Mouse (Mus musculus): Measurements from ENCODE around the gene Pcnt. TPM values are rescaled to one million over a fixed set of nuclear protein-coding genes. Genes with fewer than 3 reads are reported as not detected.

The Pcnt gene
- polyA plus RNA-seq, 1 experiment: 31.3 TPM

DNA sequence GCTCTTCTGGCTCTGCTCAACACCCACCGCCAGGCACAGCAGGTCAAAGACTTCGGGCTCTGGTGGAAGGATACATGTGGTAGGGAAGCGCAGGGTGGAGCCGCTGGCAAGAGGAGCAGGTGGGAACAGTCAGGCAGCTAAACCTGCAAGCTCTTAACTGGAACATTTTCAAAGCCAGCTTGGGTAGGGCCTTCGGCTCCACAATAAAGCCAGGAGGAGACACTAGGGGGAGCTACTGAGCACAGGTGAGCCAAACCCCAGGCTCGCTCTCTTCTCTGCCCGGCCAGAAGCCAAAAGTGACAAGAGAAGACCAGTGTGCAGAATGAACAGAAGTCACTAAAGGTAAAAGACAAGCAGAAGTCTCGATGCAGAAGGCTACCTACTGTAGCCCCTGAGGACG is 50.8 kb downstream of the Pcnt start:
- no peaks in the 10 kb centered on the region for H3K27me3 ChIP-seq (ENCODE audit: control insufficient read depth, insufficient read depth, low read length)
- no peaks in the 10 kb centered on the region for H3K4me1 ChIP-seq (ENCODE audit: control insufficient read depth, insufficient read depth, low read length)
- H3K27ac ChIP-seq (ENCODE audit: insufficient read depth, low read length): no peak overlapping the region
- TF ChIP-seq POLR2A (IDR thresholded peaks at IDR 0.05; ENCODE audit: borderline replicate concordance, insufficient read depth, low read length) (no peak), CTCF (IDR thresholded peaks at IDR 0.05; ENCODE audit: borderline replicate concordance, insufficient read depth, low read depth, low read length) (peak; percentile 72)
- no peak overlapping the region for H3K4me3 ChIP-seq (replicated peaks; ENCODE audit: insufficient read depth, low read depth, low read length)
- peak; percentile 48 to 62 for DNase-seq
- 76% methylated on average over 9 of the region's 9 CpGs for WGBS

DNA sequence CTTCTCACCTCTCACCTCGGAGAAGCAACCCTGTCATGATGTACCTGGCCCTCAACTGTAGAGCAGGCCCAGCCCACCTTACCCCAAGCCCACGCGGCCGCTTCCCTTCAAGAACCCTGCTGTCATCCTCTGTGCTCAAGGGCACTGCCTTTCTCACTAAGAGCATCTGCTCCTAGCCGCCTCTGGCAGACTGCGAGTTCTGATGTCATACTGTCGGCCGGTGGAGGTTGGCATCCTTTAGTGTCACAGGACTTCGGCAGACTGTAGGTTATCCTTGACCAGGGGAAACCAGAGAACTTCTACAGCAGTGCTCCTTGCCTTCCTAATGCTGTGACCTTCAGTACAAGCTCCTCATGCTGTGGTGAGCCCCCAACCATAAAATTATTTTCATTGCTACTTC is 51.4 kb downstream of the Pcnt start:
- Histone ChIP-seq H3K4me1 (ENCODE audit: control insufficient read depth, insufficient read depth, low read length) (no peaks in the 10 kb centered on the region), H3K27me3 (ENCODE audit: control insufficient read depth, insufficient read depth, low read length) (no peaks in the 10 kb centered on the region), H3K4me3 (replicated peaks; ENCODE audit: insufficient read depth, low read depth, low read length) (no peak overlapping the region), H3K27ac (ENCODE audit: insufficient read depth, low read length) (no peak overlapping the region)
- WGBS: 75% methylated on average over 9 of the region's 9 CpGs
- DNase-seq: peak; percentile 26 to 33
- TF ChIP-seq POLR2A (IDR thresholded peaks at IDR 0.05; ENCODE audit: borderline replicate concordance, insufficient read depth, low read length): no peak
- TF ChIP-seq CTCF (IDR thresholded peaks at IDR 0.05; ENCODE audit: borderline replicate concordance, insufficient read depth, low read depth, low read length): no peak

DNA sequence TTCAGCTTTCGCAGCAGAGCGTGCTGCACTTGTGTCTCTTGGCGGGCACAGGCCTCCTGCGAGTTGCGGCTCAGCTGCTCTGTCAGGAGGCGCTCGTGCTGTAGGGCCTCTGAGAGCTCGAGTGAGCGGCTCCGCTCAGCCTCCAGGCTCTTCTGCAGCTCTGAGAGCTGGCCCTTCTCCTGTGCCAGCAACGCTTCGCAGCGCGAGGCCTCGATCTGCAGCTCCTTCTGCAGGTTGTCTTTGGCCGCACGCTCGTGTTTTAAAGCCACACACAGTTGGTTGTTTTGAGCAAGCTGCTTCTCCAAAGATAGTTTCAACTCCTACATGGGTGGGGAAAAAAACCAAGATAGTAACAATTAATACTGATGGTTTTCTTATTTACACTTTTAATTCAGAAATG is 67.6 kb downstream of the Pcnt start:
- no peak overlapping the region for H3K4me3 ChIP-seq (replicated peaks; ENCODE audit: insufficient read depth, low read depth, low read length)
- H3K27me3 ChIP-seq (ENCODE audit: control insufficient read depth, insufficient read depth, low read length): no peaks in the 10 kb centered on the region
- 87% methylated on average over 18 of the region's 18 CpGs for WGBS
- no peak for TF ChIP-seq POLR2A (IDR thresholded peaks at IDR 0.05; ENCODE audit: borderline replicate concordance, insufficient read depth, low read length)
- no peaks in the 10 kb centered on the region for H3K4me1 ChIP-seq (ENCODE audit: control insufficient read depth, insufficient read depth, low read length)
- no peak for DNase-seq
- no peak overlapping the region for H3K27ac ChIP-seq (ENCODE audit: insufficient read depth, low read length)

DNA sequence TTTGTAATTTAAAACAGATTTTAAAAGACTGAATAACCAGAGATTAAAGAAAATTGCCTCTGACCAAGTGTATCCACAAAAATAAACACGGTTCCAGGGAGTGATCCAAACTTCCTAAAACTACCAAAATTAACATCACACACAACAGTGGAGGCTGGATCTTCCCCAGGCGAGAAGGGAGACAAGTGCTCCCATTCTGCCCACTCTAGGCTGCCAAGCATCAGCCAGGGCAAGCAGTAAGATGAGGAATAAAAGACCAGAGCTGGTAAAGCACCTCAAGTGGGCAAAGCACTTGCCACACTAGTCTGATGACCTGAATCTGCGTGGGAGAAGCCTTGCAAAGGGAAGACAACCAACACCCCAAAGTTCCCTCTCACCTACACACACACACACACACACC is 70.8 kb downstream of the Pcnt start:
- no peak for TF ChIP-seq CTCF (IDR thresholded peaks at IDR 0.05; ENCODE audit: borderline replicate concordance, insufficient read depth, low read depth, low read length)
- no peak for TF ChIP-seq POLR2A (IDR thresholded peaks at IDR 0.05; ENCODE audit: borderline replicate concordance, insufficient read depth, low read length)
- Histone ChIP-seq H3K27me3 (ENCODE audit: control insufficient read depth, insufficient read depth, low read length) (no peaks in the 10 kb centered on the region), H3K4me1 (ENCODE audit: control insufficient read depth, insufficient read depth, low read length) (no peaks in the 10 kb centered on the region), H3K27ac (ENCODE audit: insufficient read depth, low read length) (no peak overlapping the region), H3K4me3 (replicated peaks; ENCODE audit: insufficient read depth, low read depth, low read length) (no peak overlapping the region)
- DNase-seq: no peak
- 83% methylated on average over 3 of the region's 3 CpGs for WGBS

DNA sequence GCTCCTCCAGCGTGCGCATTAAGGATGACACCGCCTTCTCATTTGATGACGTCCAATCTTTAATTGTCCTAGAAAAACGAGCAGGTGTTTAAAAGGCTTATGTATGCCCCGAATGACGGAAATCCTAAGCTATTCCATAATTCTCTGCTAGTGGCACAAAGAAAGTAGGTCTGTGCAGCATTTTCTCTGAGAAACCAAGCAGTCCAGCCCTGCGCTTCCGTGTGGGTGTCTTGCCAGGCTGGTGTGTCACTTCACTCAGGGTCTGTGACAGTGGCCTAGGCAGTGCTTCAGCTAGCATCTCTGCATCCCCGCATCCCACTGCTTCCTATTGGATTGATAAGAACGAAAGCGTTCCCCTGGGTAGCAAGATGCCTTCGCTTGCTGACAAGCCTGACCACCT is 73.8 kb downstream of the Pcnt start:
- DNase-seq: no peak
- no peak overlapping the region for H3K27ac ChIP-seq (ENCODE audit: insufficient read depth, low read length)
- H3K27me3 ChIP-seq (ENCODE audit: control insufficient read depth, insufficient read depth, low read length): no peaks in the 10 kb centered on the region
- 93% methylated on average over 13 of the region's 13 CpGs for WGBS
- H3K4me3 ChIP-seq (replicated peaks; ENCODE audit: insufficient read depth, low read depth, low read length): no peak overlapping the region
- TF ChIP-seq CTCF (IDR thresholded peaks at IDR 0.05; ENCODE audit: borderline replicate concordance, insufficient read depth, low read depth, low read length) (no peak), POLR2A (IDR thresholded peaks at IDR 0.05; ENCODE audit: borderline replicate concordance, insufficient read depth, low read length) (no peak)
- no peaks in the 10 kb centered on the region for H3K4me1 ChIP-seq (ENCODE audit: control insufficient read depth, insufficient read depth, low read length)

DNA sequence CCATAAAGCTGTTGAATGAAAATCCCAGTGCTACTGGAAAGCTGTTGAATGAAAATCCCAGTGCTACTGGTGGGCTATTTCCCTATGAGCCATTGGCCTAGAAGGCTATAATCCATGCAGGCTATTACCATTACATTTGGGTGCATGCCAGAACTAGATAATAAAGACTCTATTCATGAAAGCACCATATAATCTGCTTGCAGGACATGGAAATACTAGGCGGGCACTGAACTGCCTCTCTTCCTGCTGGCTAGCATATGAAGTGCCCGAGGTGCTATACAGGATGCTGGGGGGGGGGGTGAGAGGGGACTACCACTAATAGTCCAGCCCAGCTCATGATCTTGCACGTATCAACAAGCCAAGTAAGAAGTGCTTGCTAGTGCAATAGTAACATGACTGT is 79.4 kb downstream of the Pcnt start:
- no peak for DNase-seq
- Histone ChIP-seq H3K27ac (ENCODE audit: insufficient read depth, low read length) (no peak overlapping the region), H3K4me3 (replicated peaks; ENCODE audit: insufficient read depth, low read depth, low read length) (no peak overlapping the region), H3K4me1 (ENCODE audit: control insufficient read depth, insufficient read depth, low read length) (no peaks in the 10 kb centered on the region), H3K27me3 (ENCODE audit: control insufficient read depth, insufficient read depth, low read length) (no peaks in the 10 kb centered on the region)
- no peak for TF ChIP-seq POLR2A (IDR thresholded peaks at IDR 0.05; ENCODE audit: borderline replicate concordance, insufficient read depth, low read length)
- no peak for TF ChIP-seq CTCF (IDR thresholded peaks at IDR 0.05; ENCODE audit: borderline replicate concordance, insufficient read depth, low read depth, low read length)
- 13% methylated on average over 3 of the region's 3 CpGs for WGBS

DNA sequence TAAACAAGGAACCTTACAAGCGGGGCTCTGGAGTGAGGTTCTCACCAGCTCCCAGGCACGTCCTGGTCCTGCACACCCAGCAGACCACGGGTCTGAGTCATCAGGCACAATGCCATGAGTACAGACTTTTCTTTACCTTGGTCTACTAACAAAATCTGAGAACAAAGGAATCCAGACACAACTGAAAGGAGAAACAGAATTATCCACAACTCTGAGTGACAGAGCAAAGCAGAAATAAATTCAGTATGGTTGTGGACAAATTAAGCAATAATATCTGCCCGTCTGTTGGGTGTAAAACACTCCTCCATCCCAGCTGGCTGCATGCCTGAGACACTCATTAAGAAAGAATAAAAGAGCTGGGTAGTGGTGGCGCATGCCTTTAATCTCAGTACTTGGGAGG is 84.1 kb downstream of the Pcnt start:
- H3K27me3 ChIP-seq (ENCODE audit: control insufficient read depth, insufficient read depth, low read length): no peaks in the 10 kb centered on the region
- no peak for DNase-seq
- TF ChIP-seq CTCF (IDR thresholded peaks at IDR 0.05; ENCODE audit: borderline replicate concordance, insufficient read depth, low read depth, low read length) (no peak), POLR2A (IDR thresholded peaks at IDR 0.05; ENCODE audit: borderline replicate concordance, insufficient read depth, low read length) (no peak)
- no peak overlapping the region for H3K27ac ChIP-seq (ENCODE audit: insufficient read depth, low read length)
- 51% methylated on average over 5 of the region's 5 CpGs for WGBS
- no peak overlapping the region for H3K4me3 ChIP-seq (replicated peaks; ENCODE audit: insufficient read depth, low read depth, low read length)
- H3K4me1 ChIP-seq (ENCODE audit: control insufficient read depth, insufficient read depth, low read length): no peaks in the 10 kb centered on the region

DNA sequence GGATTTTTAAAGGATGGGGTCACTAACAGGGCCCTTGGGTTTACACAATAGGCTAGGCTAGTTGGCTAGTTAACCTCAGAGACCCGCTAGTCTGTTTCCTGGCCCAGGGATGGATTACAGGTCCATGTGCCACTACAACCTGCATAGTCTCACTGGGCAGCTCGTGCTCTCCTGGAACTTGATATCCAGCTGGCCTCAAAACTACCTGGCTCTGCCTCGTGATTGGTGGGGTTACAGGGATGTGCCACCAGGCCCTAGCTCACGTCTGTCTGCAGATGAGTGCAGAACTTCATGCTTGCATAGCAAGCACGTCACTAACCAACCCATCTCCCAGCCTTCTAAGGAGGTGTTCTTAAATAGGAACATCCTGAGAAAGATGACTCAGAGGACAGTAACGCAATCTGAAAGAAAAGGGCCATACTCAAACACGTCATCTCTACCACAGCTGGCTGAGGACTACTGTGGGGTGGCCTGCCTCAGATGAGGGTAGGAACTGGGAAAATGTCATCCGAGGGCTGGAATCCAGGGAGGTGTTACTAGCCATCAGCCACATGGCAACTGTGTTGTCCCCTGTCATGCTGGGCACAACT is 85.2 kb downstream of the Pcnt start:
- Histone ChIP-seq H3K4me3 (replicated peaks; ENCODE audit: insufficient read depth, low read depth, low read length) (no peak overlapping the region), H3K27ac (ENCODE audit: insufficient read depth, low read length) (no peak overlapping the region), H3K4me1 (ENCODE audit: control insufficient read depth, insufficient read depth, low read length) (no peaks in the 10 kb centered on the region), H3K27me3 (ENCODE audit: control insufficient read depth, insufficient read depth, low read length) (no peaks in the 10 kb centered on the region)
- DNase-seq: no peak
- 92% methylated on average over 8 of the region's 8 CpGs for WGBS
- TF ChIP-seq CTCF (IDR thresholded peaks at IDR 0.05; ENCODE audit: borderline replicate concordance, insufficient read depth, low read depth, low read length): no peak
- TF ChIP-seq POLR2A (IDR thresholded peaks at IDR 0.05; ENCODE audit: borderline replicate concordance, insufficient read depth, low read length): no peak
